Mouse (Mus musculus) liver, adult 2 months (tissue): ENCODE data around the gene Tecpr2. TPM values are rescaled to one million over a fixed set of nuclear protein-coding genes. Genes with fewer than 3 reads are reported as not detected.

Source experiments
- DNase-seq: peaks from one replicate; pipeline ENCODE4 v3.0.0-alpha.2; 2011; ENCODE audit warnings: low read depth, low spot score; ENCODE audit errors: extremely low read depth
- H3K27ac ChIP-seq: fragments of 200-500 bp; replicated peaks from 2 replicates; pipeline ENCODE4 v1.5.1; 2012; ENCODE audit warnings: low read depth, mild to moderate bottlenecking, control low read depth, inconsistent platforms, low read length; ENCODE audit not compliant: insufficient read depth
- H3K27me3 ChIP-seq: fragments of 200-500 bp; 2 replicates; pipeline ENCODE4 v1.6.1; 2012; ENCODE audit warnings: mild to moderate bottlenecking, moderate library complexity, low read length, inconsistent platforms; ENCODE audit not compliant: control insufficient read depth, insufficient read depth
- H3K36me3 ChIP-seq: fragments of 200-500 bp; 2 replicates; pipeline ENCODE4 v1.6.1; 2012; ENCODE audit warnings: low read length, inconsistent platforms; ENCODE audit not compliant: control insufficient read depth, insufficient read depth
- H3K4me1 ChIP-seq: fragments of 200-500 bp; 2 replicates; pipeline ENCODE4 v1.6.1; 2011; ENCODE audit warnings: low read length; ENCODE audit not compliant: control insufficient read depth, insufficient read depth
- H3K4me3 ChIP-seq: fragments of 200-500 bp; 2 replicates; pipeline ENCODE4 v1.5.1; 2011; ENCODE audit warnings: low read depth, mild to moderate bottlenecking, control low read depth, low read length, moderate library complexity; ENCODE audit not compliant: insufficient read depth
- H3K79me2 ChIP-seq: fragments of 200-500 bp; 2 replicates; pipeline ENCODE4 v1.6.1; 2012; ENCODE audit warnings: inconsistent platforms, mild to moderate bottlenecking, low read length, moderate library complexity; ENCODE audit not compliant: control insufficient read depth, insufficient read depth
- H3K9ac ChIP-seq: fragments of 200-500 bp; 2 replicates; pipeline ENCODE4 v1.6.1; 2012; ENCODE audit warnings: low read depth, mild to moderate bottlenecking, control low read depth, inconsistent platforms, low read length
- CTCF ChIP-seq: fragments of 200-500 bp; IDR thresholded peaks from 2 replicates; pipeline ENCODE4 v1.5.1; 2011; ENCODE audit warnings: low read depth, low read length, control low read depth
- POLR2A ChIP-seq: fragments of 200-500 bp; IDR thresholded peaks from 2 replicates; pipeline ENCODE4 v1.6.1; 2011; ENCODE audit warnings: low read length, control low read depth; ENCODE audit not compliant: insufficient read depth; ENCODE audit errors: extremely low read depth
- WGBS: fragments of 180-500 bp; shearing (Covaris S2); methylation state at CpG from one replicate; pipeline ENCODE4 v1.1.7; 2018; 5-methylcytosine and 5-hydroxymethylcytosine counted together
- polyA plus RNA-seq: library from polyadenylated mRNA; depleted of rRNA; stranded (reverse); fragments of >200 nt; gene quantifications from 2 replicates; pipeline ENCODE4 v1.2.3, GENCODE M21; 2012
- total RNA-seq: library from RNA; depleted of rRNA; stranded (reverse); fragments of >200 nt; gene quantifications from 2 replicates; pipeline ENCODE4 v1.2.3, GENCODE M21; 2014

Tecpr2 gene
- total and polyA plus RNA-seq, 2 experiments = 2.5 to 3.8 TPM

DNA sequence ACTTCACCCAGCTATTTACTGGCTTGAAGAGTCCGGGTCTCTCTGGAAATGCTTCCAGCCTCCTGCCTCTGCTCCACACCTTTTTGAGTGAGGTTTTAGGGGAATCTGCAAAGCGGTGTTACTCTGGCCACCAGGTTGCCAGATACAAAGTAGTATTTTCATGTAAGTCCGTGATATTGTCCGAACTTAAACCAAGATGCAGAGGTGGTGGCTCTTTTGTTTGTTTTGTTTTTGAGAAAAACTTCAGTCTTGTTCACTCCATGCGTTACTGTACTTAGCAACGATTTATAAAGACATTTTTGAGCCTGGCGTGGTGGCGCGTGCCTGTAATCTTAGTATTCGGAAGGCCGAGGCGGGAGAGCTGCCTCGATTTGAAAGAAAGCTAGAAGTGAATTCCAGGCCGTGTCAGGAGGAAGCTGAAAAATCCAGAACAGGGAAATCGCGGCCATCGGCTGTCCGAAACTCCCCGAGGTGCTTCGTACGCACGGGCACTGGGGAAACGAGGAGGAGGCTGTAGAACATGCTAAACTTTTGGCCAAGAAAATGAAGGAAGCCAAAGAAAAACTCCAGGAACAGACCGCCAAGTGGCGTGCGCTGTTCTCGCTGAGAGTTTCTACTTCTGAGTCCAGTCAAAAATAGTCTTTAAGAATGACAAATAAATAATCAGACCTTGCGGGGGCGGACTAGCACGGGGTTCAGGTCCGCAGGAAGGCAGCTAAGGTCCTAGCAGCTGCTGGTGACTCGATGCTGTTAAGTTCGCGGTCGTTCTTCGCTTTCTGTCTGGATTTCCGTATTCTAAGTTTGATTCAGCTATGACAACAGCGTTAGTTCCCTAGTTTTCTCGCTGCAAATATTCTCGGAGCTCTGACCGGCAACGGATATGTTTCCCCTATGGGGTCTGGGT is 44.6 kb upstream of the Tecpr2 start:
- Histone ChIP-seq H3K4me1 (peaks cover 2% of the 10 kb centered on the region; the same call in 1 of the 2 replicates), H3K27ac (peak overlapping the region; percentile 26), H3K36me3 (no peaks in the 10 kb centered on the region), H3K27me3 (no peaks in the 10 kb centered on the region), H3K9ac (peak overlapping the region; percentile 52), H3K79me2 (no peaks in the 10 kb centered on the region), H3K4me3 (peak overlapping the region; percentile 46)
- TF ChIP-seq POLR2A = no peak
- TF ChIP-seq CTCF = no peak
- 3% methylated on average over 42 of the region's 42 CpGs for WGBS
- peak; percentile 39 for DNase-seq

DNA sequence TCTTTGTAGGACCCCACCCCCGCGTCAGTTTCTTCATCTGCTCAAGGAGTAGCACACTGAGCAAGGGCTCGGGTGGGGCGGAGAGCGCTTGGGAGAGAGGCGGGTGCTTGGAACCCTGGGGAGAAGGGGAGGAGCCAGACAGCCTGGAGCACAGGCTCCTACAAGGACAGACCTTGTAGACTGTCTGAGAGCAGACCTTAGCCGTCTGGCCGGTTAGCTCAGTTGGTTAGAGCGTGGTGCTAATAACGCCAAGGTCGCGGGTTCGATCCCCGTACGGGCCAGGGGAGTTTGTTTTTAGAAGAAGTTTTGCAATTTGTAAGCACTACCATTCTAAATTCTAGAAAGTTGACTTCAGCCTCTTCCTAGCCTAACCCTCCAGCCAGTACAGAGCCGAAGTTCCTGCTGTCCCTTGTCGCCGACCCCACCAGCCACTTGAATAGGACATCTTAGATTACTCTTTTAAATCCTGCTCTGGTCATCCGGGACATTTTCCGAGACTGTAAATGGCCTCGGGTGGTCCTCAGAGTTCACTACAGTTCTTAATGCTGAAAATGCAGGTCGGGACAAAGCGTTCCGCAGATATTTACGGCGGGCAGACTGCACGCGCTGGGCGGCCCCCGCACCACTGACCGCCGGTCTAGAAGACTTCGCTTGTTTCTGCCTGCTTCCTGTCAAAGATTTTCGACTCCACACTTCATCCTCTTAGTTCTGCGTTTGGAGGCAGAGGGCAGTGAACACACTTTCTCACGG is 43.8 kb upstream of the Tecpr2 start:
- Histone ChIP-seq H3K27ac (peak overlapping the region; percentile 70), H3K4me1 (peaks cover 2% of the 10 kb centered on the region; the same call in 1 of the 2 replicates), H3K27me3 (no peaks in the 10 kb centered on the region), H3K36me3 (no peaks in the 10 kb centered on the region), H3K9ac (peak overlapping the region; percentile 61), H3K4me3 (peak overlapping the region; percentile 45), H3K79me2 (no peaks in the 10 kb centered on the region)
- TF ChIP-seq CTCF = no peak
- TF ChIP-seq POLR2A = no peak
- WGBS = 4% methylated on average over 36 of the region's 36 CpGs
- DNase-seq = peak; percentile 85

DNA sequence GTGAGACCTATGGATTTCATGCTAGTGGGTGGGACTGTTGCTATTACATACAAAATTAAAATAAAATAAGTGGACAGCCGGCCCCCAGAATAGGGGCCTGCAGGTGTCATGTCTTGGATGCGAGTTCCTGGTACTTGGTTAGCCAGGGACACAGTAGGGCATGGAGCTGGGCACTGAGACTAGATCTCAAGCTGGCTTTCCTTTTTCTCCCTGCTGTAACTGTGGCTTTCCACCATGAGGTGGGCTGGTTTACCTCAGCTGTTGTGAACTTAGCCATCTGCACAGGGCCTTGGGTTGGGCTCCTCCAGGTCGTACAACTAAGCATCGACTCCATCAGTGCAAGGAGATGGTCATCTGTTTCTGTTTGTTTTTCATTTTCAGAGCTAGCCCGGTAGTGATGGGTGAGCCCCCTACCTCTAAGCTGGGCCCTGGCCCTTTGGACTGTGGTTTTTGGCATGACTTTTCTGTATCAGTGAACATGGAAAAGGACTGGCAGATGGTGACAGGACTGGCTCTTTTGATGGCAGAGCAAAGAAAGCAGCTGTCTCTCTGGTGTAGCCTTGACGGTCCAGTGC is 42.8 kb upstream of the Tecpr2 start:
- TF ChIP-seq POLR2A = no peak
- TF ChIP-seq CTCF = no peak
- Histone ChIP-seq H3K9ac (no peak overlapping the region), H3K36me3 (no peaks in the 10 kb centered on the region)

DNA sequence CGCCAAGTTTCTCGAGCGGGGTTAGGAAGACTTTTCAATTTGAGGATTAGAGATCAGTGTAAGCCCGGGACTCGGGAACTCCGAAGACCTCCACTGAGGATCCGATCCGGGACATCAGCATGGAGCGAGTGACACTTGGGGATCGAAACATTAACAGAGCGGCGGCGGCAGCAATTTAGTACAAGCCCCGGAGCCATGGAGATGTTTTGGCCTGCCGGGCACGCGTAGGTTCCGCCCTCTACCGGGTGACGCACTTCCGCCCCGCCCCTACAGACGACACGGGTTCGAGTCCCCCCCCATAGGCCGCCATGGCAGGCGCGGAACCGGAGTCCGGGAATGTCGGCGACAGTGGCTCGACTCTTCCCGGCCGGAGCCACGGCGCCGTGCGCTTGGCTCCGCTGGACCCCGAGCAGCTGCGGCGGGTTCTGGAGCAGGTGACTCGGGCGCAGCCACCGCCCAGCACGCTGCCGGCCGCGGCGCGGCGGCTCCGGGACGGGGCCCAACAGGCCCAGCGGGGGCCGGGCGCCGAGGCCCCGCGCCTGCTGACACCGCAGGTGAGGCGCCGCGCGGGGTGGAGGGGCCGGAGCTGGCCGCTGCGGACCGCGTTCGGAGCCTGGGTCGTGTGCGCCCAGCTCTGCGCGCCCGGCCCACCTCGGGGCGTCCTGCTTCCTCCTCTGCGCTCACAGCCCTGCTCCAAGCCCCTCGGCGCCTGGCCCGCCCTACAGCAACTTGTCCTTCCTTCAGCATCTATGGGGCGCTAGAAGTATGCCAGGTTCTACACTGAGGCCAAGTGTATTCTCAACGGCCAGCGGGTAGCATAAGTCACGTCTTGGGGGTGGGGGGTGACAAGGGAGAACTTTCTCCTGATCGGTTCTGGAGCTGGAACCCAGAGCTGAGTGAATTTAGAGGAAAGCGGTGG is 38.8 kb upstream of the Tecpr2 start, which contains the start of gene Zfp839:
Gene Zfp839 (plus strand): TSS at position 244 of the 919 bp plus-strand sequence.
- Histone ChIP-seq H3K4me3 (peak within 1 kb of the TSS; percentile 94), H3K4me1 (peaks cover 10% of the 10 kb centered on the region; the same call in 1 of the 2 replicates), H3K79me2 (peaks cover 11% of the 10 kb centered on the region; the same call in 1 of the 2 replicates), H3K36me3 (no peaks in the 10 kb centered on the region; the same call in 1 of the 2 replicates), H3K27ac (peak within 1 kb of the TSS; percentile 93), H3K9ac (peak within 1 kb of the TSS; percentile 96), H3K27me3 (no peaks in the 10 kb centered on the region)
- under 1% methylated on average over 84 of the region's 89 CpGs for WGBS
- TF ChIP-seq POLR2A (no peak), CTCF (no peak)
- DNase-seq = peak; percentile 68

More for the DNA sequence above, 42.8 kb upstream of the Tecpr2 start:
- Histone ChIP-seq H3K4me1 (peaks cover 7% of the 10 kb centered on the region), H3K4me3 (no peak overlapping the region), H3K27me3 (no peaks in the 10 kb centered on the region), H3K79me2 (peaks cover 2% of the 10 kb centered on the region; the same call in 1 of the 2 replicates), H3K27ac (no peak overlapping the region)
- WGBS = 87% methylated on average over 6 of the region's 6 CpGs
- DNase-seq = no peak

DNA sequence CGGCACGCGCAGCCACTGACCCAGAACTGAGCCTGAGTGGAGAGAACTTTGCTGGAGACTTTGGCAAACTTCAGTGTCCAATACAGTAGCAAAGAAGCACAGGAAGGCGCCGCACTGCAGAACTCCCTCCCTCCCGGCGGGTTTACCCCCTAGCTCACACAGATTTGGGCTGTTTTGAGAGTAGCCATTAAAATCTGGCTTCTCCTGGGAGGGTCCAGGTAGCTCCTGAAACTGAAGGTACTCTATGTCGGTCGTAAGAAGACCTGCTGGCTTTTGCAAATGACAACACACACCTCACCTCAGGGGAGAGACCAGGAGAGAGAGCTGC is 38.2 kb upstream of the Tecpr2 start:
- peaks cover 10% of the 10 kb centered on the region; the same call in 1 of the 2 replicates for H3K4me1 ChIP-seq
- no peak for TF ChIP-seq POLR2A
- no peak for TF ChIP-seq CTCF
- peak overlapping the region; percentile 96 for H3K9ac ChIP-seq
- H3K4me3 ChIP-seq = peak overlapping the region; percentile 94
- peaks cover 17% of the 10 kb centered on the region; the same call in 1 of the 2 replicates for H3K79me2 ChIP-seq
- WGBS = 6% methylated on average over 9 of the region's 9 CpGs
- H3K36me3 ChIP-seq = peaks cover 6% of the 10 kb centered on the region; the same call in 1 of the 2 replicates
- no peak for DNase-seq
- no peaks in the 10 kb centered on the region for H3K27me3 ChIP-seq
- H3K27ac ChIP-seq = peak overlapping the region; percentile 93
